Mouse (Mus musculus) lung, embryonic 14.5 days (tissue): ENCODE measurements around the gene Trim80. TPM values are rescaled to one million over a fixed set of nuclear protein-coding genes. Genes with fewer than 3 reads are reported as not detected.
A peak's percentile ranks its signal among the peaks of the same experiment; 100 is the strongest.

Experiments
- ATAC-seq: fragments of 200-750 bp; cut with Nextera tagmentation; 2 replicates; pipeline ENCODE4 v1.8.0; 2017; ENCODE audit warnings: mild to moderate bottlenecking, moderate TSS enrichment, moderate library complexity; ENCODE audit not compliant: insufficient read depth
- DNase-seq: peaks from one replicate; pipeline ENCODE4 v3.0.0-alpha.2; 2015
- H3K27ac ChIP-seq: fragments of 300-500 bp; sonication (generic); 2 replicates; pipeline ENCODE4 v1.5.1; 2014; ENCODE audit warnings: low read depth, mild to moderate bottlenecking, moderate library complexity
- H3K27me3 ChIP-seq: fragments of 300-500 bp; sonication (generic); 2 replicates; pipeline ENCODE4 v1.6.1; 2014; ENCODE audit warnings: low read length, control low read depth; ENCODE audit not compliant: insufficient read depth
- H3K36me3 ChIP-seq: fragments of 300-500 bp; sonication (generic); 2 replicates; pipeline ENCODE4 v1.6.1; 2014; ENCODE audit warnings: control low read depth; ENCODE audit not compliant: insufficient read depth
- H3K4me1 ChIP-seq: fragments of 300-500 bp; sonication (generic); 2 replicates; pipeline ENCODE4 v1.6.1; 2014; ENCODE audit warnings: antibody characterized with exemption, control low read depth; ENCODE audit not compliant: insufficient read depth
- H3K4me2 ChIP-seq: fragments of 300-500 bp; sonication (generic); 2 replicates; pipeline ENCODE4 v1.6.1; 2014; ENCODE audit warnings: mild to moderate bottlenecking
- H3K4me3 ChIP-seq: fragments of 300-500 bp; sonication (generic); 2 replicates; pipeline ENCODE4 v1.5.1; 2014; ENCODE audit warnings: low read depth, low read length
- H3K9ac ChIP-seq: fragments of 300-500 bp; sonication (generic); 2 replicates; pipeline ENCODE4 v1.6.1; 2014
- H3K9me3 ChIP-seq: fragments of 300-500 bp; sonication (generic); 2 replicates; pipeline ENCODE4 v1.6.1; 2016; ENCODE audit warnings: low read depth, low read length, control low read depth
- CTCF ChIP-seq: IDR thresholded peaks from 2 replicates; pipeline ENCODE4 v1.5.1; 2016; ENCODE audit warnings: antibody characterized with exemption, low read depth
- WGBS: fragments of 180-500 bp; shearing (Covaris S2); extraction: QIAGEN DNeasy Blood & Tissue Kit; methylation state at CpG from one replicate; pipeline ENCODE4 v1.1.7; 2014; 5-methylcytosine and 5-hydroxymethylcytosine counted together
- polyA plus RNA-seq: library from polyadenylated mRNA; unstranded; fragments of >200 nt; fragmentation: Nextera tagmentation; extraction: Ambion mirVana; gene quantifications from 2 replicates; pipeline ENCODE4 v1.2.1, GENCODE M21; 2014

Trim80 gene
- polyA plus RNA-seq, 1 experiment from 2014 or later: not detected

GRCm38 (mm10) chr11:115403338-115404124 lies 36.8 kb upstream of the Trim80 start, which contains the start of gene Mrpl58:
Gene Mrpl58 (plus strand): TSS chr11:115403752.
- DNase-seq: peak; percentile 92
- Histone ChIP-seq H3K27me3 (no peaks in the 10 kb centered on the region), H3K9ac (peak within 1 kb of the TSS; percentile 91), H3K4me3 (peak within 1 kb of the TSS; percentile 83), H3K4me1 (peaks cover 7% of the 10 kb centered on the region), H3K36me3 (peaks cover 19% of the 10 kb centered on the region), H3K27ac (peak within 1 kb of the TSS; percentile 88), H3K4me2 (peak within 1 kb of the TSS; percentile 74), H3K9me3 (no peaks in the 10 kb centered on the region)
- no peak for TF ChIP-seq CTCF
- peak; percentile 92 for ATAC-seq
- 3% methylated on average over 50 of the region's 50 CpGs for WGBS

- no peak for TF ChIP-seq CTCF
- DNase-seq (no peak), ATAC-seq (no peak)
- peaks cover 7% of the 10 kb centered on the region for H3K4me1 ChIP-seq
- H3K27ac ChIP-seq: no peak overlapping the region
- H3K4me3 ChIP-seq: no peak overlapping the region
- no peak overlapping the region for H3K4me2 ChIP-seq
- H3K27me3 ChIP-seq: no peaks in the 10 kb centered on the region
- no peak overlapping the region for H3K9ac ChIP-seq
- WGBS: 93% methylated on average over 6 of the region's 6 CpGs
- H3K36me3 ChIP-seq: peaks cover 35% of the 10 kb centered on the region
- H3K9me3 ChIP-seq: no peaks in the 10 kb centered on the region
These were observed 34.6 kb upstream of the Trim80 start for GRCm38 (mm10) chr11:115405723-115406122.

- H3K27ac ChIP-seq: peak overlapping the region; percentile 9; the same call in 1 of the 2 replicates
- no peak overlapping the region for H3K4me3 ChIP-seq
- no peaks in the 10 kb centered on the region for H3K9me3 ChIP-seq
- peaks cover 10% of the 10 kb centered on the region for H3K4me1 ChIP-seq
- H3K9ac ChIP-seq: no peak overlapping the region
- DNase-seq (no peak), ATAC-seq (no peak)
- 93% methylated on average over 17 of the region's 17 CpGs for WGBS
- H3K36me3 ChIP-seq: peaks cover 44% of the 10 kb centered on the region
- no peak overlapping the region for H3K4me2 ChIP-seq
- TF ChIP-seq CTCF: no peak
- H3K27me3 ChIP-seq: no peaks in the 10 kb centered on the region
These were observed 33.4 kb upstream of the Trim80 start for GRCm38 (mm10) chr11:115406858-115407401.

- DNase-seq: peak; percentile 11
- H3K9me3 ChIP-seq: no peaks in the 10 kb centered on the region
- H3K9ac ChIP-seq: no peak overlapping the region
- no peak overlapping the region for H3K4me2 ChIP-seq
- TF ChIP-seq CTCF: peak; percentile 27
- no peaks in the 10 kb centered on the region for H3K27me3 ChIP-seq
- peaks cover 44% of the 10 kb centered on the region for H3K36me3 ChIP-seq
- peak overlapping the region; percentile 46; the same call in 1 of the 2 replicates for H3K27ac ChIP-seq
- ATAC-seq: no peak
- no peak overlapping the region for H3K4me3 ChIP-seq
- H3K4me1 ChIP-seq: peaks cover 10% of the 10 kb centered on the region
- 74% methylated on average over 6 of the region's 6 CpGs for WGBS
These were observed 32.0 kb upstream of the Trim80 start for GRCm38 (mm10) chr11:115408266-115408920.

GRCm38 (mm10) chr11:115409556-115409955 lies 30.8 kb upstream of the Trim80 start:
- ATAC-seq: no peak
- Histone ChIP-seq H3K9me3 (no peaks in the 10 kb centered on the region), H3K36me3 (peaks cover 44% of the 10 kb centered on the region), H3K4me1 (peaks cover 7% of the 10 kb centered on the region), H3K27ac (no peak overlapping the region), H3K4me2 (no peak overlapping the region), H3K9ac (no peak overlapping the region), H3K27me3 (no peaks in the 10 kb centered on the region), H3K4me3 (no peak overlapping the region)
- no peak for TF ChIP-seq CTCF
- no peak for DNase-seq
- 89% methylated on average over 7 of the region's 7 CpGs for WGBS

GRCm38 (mm10) chr11:115419531-115420237 lies 20.7 kb upstream of the Trim80 start, which contains the start of the genes Atp5h and Kctd2:
Gene Atp5h (minus strand): TSS chr11:115419962.
Gene Kctd2 (plus strand): TSS chr11:115420128.
- DNase-seq: peak; percentile 97
- WGBS: under 1% methylated on average over 56 of the region's 56 CpGs
- Histone ChIP-seq H3K4me2 (peak within 1 kb of the TSS; percentile 99), H3K27me3 (no peaks in the 10 kb centered on the region), H3K36me3 (peaks cover 45% of the 10 kb centered on the region), H3K4me3 (peak within 1 kb of the TSS; percentile 96), H3K9me3 (no peaks in the 10 kb centered on the region), H3K4me1 (peaks cover 8% of the 10 kb centered on the region), H3K27ac (peak within 1 kb of the TSS; percentile 87), H3K9ac (peak within 1 kb of the TSS; percentile 97)
- peak; percentile 98 for ATAC-seq
- TF ChIP-seq CTCF: no peak
